Mouse (Mus musculus) forelimb bud, embryonic 11.5 days (tissue): Measurements from ENCODE around the gene March9.
"Not testable (repeated sequence)": the region's sequence is repeated elsewhere in the genome, so short reads cannot be mapped to it uniquely, and the experiment has no call there.

ENCODE experiments used
- DNase-seq: peaks from one replicate; pipeline ENCODE4 v3.0.0-alpha.2; 2012; ENCODE audit warnings: low read depth, low spot score

The March9 gene

GRCm38 (mm10) chr10:127063239-127063872, 3.4 kb upstream of the March9 start, which contains the start of gene Cdk4:
Cdk4 (plus strand) TSS chr10:127063534.
- peak; percentile 99 for DNase-seq

GRCm38 (mm10) chr10:127062503-127062902, 2.5 kb upstream of the March9 start:
- DNase-seq: no peak

- not testable (repeated sequence) for DNase-seq
Observed at GRCm38 (mm10) chr10:127062101-127062500, 2.1 kb upstream of the March9 start.

GRCm38 (mm10) chr10:127061513-127061912, 1.5 kb upstream of the March9 start:
- no peak for DNase-seq

- no peak for DNase-seq
Observed at GRCm38 (mm10) chr10:127061085-127061484, 1.1 kb upstream of the March9 start.

- no peak for DNase-seq
Observed at GRCm38 (mm10) chr10:127059174-127059967, 613 bp downstream of the March9 start.

GRCm38 (mm10) chr10:127058708-127059107, 1.3 kb downstream of the March9 start:
- DNase-seq: no peak

GRCm38 (mm10) chr10:127058161-127058560, 1.8 kb downstream of the March9 start:
- DNase-seq: peak; percentile 82

- DNase-seq: no peak
Observed at GRCm38 (mm10) chr10:127056490-127056889, 3.5 kb downstream of the March9 start.

GRCm38 (mm10) chr10:127055406-127055805, 4.6 kb downstream of the March9 start:
- DNase-seq: no peak

- DNase-seq: no peak
Observed at GRCm38 (mm10) chr10:127054646-127055045, 5.3 kb downstream of the March9 start.

- DNase-seq: no peak
Observed at GRCm38 (mm10) chr10:127050119-127050474, 9.9 kb downstream of the March9 start.

GRCm38 (mm10) chr10:127049395-127050118, 10.4 kb downstream of the March9 start:
- DNase-seq: no peak

- DNase-seq: no peak
Observed at GRCm38 (mm10) chr10:127048608-127049394, 11.2 kb downstream of the March9 start.

- DNase-seq: no peak
Observed at GRCm38 (mm10) chr10:127047954-127048353, 12.0 kb downstream of the March9 start, which contains the start of gene Cyp27b1. Cyp27b1 (plus strand) TSS chr10:127048250.

- DNase-seq: no peak
Observed at GRCm38 (mm10) chr10:127043187-127043586, 16.8 kb downstream of the March9 start.

- no peak for DNase-seq
Observed at GRCm38 (mm10) chr10:127042468-127043115, 17.4 kb downstream of the March9 start.

- peak; percentile 91 for DNase-seq
Observed at GRCm38 (mm10) chr10:127041774-127042338, 18.1 kb downstream of the March9 start.

GRCm38 (mm10) chr10:127041274-127041766, 18.7 kb downstream of the March9 start, which contains the start of the genes Mettl1 and Eef1akmt3:
Mettl1 (plus strand) TSS chr10:127041414.
Eef1akmt3 (minus strand) TSS chr10:127041513.
- no peak for DNase-seq

- DNase-seq: no peak
Observed at GRCm38 (mm10) chr10:127040569-127041214, 19.3 kb downstream of the March9 start.
